11 mouse cellular contexts compared by ENCODE assay signal in the genomic region with DNA sequence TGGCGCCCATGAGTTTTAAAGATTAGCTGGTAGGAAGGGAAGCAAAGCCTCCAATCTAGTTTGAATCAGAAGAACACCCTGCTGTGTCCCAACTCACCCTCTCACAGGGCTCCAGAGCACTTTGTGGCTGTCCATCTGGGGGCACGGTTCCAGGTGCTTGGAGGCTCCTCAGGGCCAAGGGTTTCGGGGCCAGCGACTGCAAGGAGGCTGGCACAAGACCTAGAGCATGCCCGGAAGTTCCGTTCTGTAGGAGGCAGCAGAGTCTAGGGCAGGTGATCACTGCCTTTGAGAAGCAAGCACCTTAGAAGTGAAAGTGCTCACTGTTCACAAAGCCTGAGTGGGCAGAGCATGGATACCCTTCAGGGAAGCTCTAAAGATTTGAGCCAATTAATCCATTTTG.
DNase-seq lines count a peak whose midpoint lies in the region; ATAC-seq and TF ChIP-seq lines count a peak whose summit lies in the region.
"Had no signal": no experiment of that assay in that cellular context is flagged by ENCODE, and none has a peak within 500 bp of the region (broad histone marks: within the 10 kb centered on the region; RNA-seq: fewer than 3 reads in every experiment).

No protein-coding gene starts in this region.

- no peak for ATAC-seq in kidney, embryonic 15.5 days (replicated peaks; ENCODE audit: low FRiP score)

- H3K4me1 ChIP-seq in kidney, embryonic 15.5 days: peaks cover 22% of the 10 kb centered on the region
- peaks cover 13% of the 10 kb centered on the region for H3K4me1 ChIP-seq in bone marrow macrophage, adult 2 months (ENCODE audit: control insufficient read depth, insufficient read depth, low read length)
- H3K4me1 ChIP-seq in megakaryocyte, embryonic 14.5 days: peaks cover 18% of the 10 kb centered on the region

- no peak overlapping the region for H3K4me3 ChIP-seq in kidney, embryonic 15.5 days (replicated peaks)
- H3K4me3 ChIP-seq in bone marrow macrophage, adult 2 months (ENCODE audit: insufficient read depth, low read length): no peak overlapping the region
- H3K4me3 ChIP-seq in megakaryocyte, embryonic 14.5 days (replicated peaks): peak overlapping the region; percentile 23
- H3K4me3 ChIP-seq in left cerebral cortex, adult 2 months: no peak overlapping the region
- H3K4me3 ChIP-seq: erythroblast, embryonic 14.5 days; limb, embryonic 12.5 days had no signal

- no peak for TF ChIP-seq CTCF in bone marrow macrophage, adult 2 months (IDR thresholded peaks at IDR 0.05; ENCODE audit: low read depth, low read length)
- TF ChIP-seq CTCF in left cerebral cortex, adult 2 months (IDR thresholded peaks at IDR 0.05): no peak

- WGBS in kidney, embryonic 15.5 days: 86% methylated on average over 6 of the region's 6 CpGs

- H3K9ac ChIP-seq in kidney, embryonic 15.5 days: no peak overlapping the region
- H3K9ac ChIP-seq: limb, embryonic 12.5 days had no signal

- H3K36me3 ChIP-seq in kidney, embryonic 15.5 days: no peaks in the 10 kb centered on the region
- no peaks in the 10 kb centered on the region for H3K36me3 ChIP-seq in megakaryocyte, embryonic 14.5 days (replicated peaks; ENCODE audit: low read length)
- H3K36me3 ChIP-seq: limb, embryonic 12.5 days had no signal

- no peaks in the 10 kb centered on the region for H3K9me3 ChIP-seq in kidney, embryonic 15.5 days (replicated peaks)
- H3K9me3 ChIP-seq in megakaryocyte, embryonic 14.5 days: 0 out of 2 replicates have a peak, but pooled peaks cover 2% of the 10 kb centered on the region
- H3K9me3 ChIP-seq: limb, embryonic 12.5 days had no signal

- H3K27me3 ChIP-seq in kidney, embryonic 15.5 days: no peaks in the 10 kb centered on the region
- H3K27me3 ChIP-seq in megakaryocyte, embryonic 14.5 days (replicated peaks): no peaks in the 10 kb centered on the region
- H3K27me3 ChIP-seq: limb, embryonic 12.5 days had no signal

- intact Hi-C loops in left cerebral cortex, adult 2 months (cut with DNase I): no loop called here

- no peak for TF ChIP-seq POLR2A in bone marrow macrophage, adult 2 months (IDR thresholded peaks at IDR 0.05; ENCODE audit: borderline replicate concordance, low read depth, low read length)

- DNase-seq in kidney, adult 11 months: no peak
- peak; percentile 47 for DNase-seq in CD4-positive, CD25-positive, alpha-beta regulatory T cell, adult 2 months (ENCODE audit: low read depth, low spot score)
- DNase-seq in embryo, embryonic 10.5 days (ENCODE audit: low spot score): no peak
- no peak for DNase-seq in left cerebral cortex, adult 2 months (ENCODE audit: extremely low spot score in 1 of 2, low spot score in 2 of 2)
- DNase-seq: adrenal gland, postnatal 25 days; thymus, postnatal 36 days had no signal

- no peak overlapping the region for H3K4me2 ChIP-seq in kidney, embryonic 15.5 days
- H3K4me2 ChIP-seq: limb, embryonic 12.5 days had no signal

- peak overlapping the region; percentile 45; the same call in 1 of the 2 replicates for H3K27ac ChIP-seq in kidney, embryonic 15.5 days
- 0 out of 2 replicates have a peak overlapping the region, but pooled peaks have one; percentile 11 for H3K27ac ChIP-seq in bone marrow macrophage, adult 2 months (ENCODE audit: insufficient read depth, low read depth, low read length)
- no peak overlapping the region for H3K27ac ChIP-seq in left cerebral cortex, adult 2 months
- H3K27ac ChIP-seq: limb, embryonic 12.5 days had no signal
